Mouse (Mus musculus): ENCODE measurements around the gene Faf1.
"Not testable (repeated sequence)": the region's sequence is repeated elsewhere in the genome, so short reads cannot be mapped to it uniquely, and the experiment has no call there.

Faf1 gene

DNA sequence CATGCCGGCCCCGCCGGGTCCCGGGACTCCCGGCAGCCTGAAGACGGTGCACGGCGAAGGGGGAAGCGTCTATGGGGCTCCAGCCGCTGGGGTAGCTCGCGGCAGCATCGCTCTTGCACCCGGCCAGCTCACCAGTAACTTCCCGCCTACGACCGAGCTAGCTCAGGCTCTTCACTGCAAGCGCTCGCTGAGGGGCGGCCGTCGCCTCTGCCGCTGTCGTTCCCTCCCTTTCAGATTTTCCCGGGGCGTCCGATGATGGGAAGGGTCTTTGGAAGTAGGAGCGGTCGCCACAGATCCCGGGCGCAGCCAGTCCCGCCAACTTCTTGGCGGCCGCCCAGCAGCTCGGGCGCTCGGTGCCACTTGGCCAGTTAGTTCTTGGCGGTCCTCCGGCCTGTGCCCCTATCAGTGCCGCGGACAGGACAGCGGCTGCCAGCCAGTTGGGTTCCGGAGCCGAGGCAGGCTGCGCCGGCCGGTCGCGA is 10.4 kb upstream of the Faf1 start:
- DNase-seq = peak; percentile 63

DNA sequence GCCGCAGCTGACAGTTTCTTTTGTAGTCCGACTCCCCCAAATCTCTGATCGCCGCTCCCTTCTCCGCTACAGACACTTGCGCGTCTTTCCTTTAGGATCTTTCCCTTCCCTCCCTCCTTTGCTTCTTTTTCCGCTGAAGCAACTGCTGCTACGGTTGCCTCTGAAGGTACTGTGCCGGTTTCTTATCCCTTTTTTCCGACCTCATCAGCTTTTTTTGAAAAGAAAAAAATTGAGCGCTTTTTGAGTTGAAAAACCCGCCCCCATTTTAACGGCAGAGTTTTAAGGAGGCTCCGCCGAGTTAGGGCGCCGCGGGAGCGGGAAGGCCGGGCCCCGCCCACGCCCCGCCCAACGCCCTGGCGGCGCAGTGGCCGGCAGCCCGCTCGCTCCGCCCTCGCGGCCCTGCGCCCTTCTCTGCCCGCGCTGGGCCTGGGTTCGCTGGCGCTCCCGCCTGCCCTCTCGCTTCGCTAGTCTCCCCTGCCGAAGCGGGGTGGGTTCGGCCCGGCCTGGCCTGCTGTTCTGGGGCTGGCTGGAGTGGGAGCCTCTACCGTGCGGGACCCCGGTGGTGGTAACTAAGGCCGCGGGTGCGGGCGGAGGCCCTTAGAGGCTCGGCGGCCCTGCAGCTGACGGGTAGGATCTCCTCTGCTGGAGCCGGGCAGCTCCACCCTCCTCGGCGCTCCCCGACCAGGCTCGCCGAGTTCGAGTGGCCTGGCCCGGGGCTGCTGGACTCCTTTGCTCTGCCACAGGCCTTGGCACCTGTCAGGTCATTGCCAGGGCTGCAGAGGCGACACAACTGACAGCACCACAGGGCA is 9.7 kb upstream of the Faf1 start, which contains the start of gene Cdkn2c:
TSS of gene Cdkn2c (minus strand) at position 729 of the 809 bp plus-strand sequence.
- peak; percentile 95 for DNase-seq

DNA sequence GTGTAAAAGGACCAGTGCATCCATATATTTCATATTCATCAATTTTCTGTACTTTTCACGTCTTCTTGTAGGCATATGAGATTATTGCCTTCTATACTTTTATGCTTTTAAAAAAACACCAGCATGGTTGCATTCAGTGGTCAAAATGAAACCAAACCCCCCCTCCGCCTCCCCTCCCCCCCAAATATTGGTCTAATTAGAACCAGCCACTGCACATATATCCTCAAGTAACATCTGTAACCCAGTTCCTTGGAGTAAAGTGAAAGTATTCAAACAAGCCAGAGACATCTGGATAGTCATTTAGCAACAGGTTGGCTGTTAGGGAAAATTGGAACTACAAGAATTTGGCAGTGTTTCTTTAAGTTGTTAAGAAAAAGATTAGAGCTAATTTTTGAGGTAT is 8.9 kb upstream of the Faf1 start:
- no peak for DNase-seq

DNA sequence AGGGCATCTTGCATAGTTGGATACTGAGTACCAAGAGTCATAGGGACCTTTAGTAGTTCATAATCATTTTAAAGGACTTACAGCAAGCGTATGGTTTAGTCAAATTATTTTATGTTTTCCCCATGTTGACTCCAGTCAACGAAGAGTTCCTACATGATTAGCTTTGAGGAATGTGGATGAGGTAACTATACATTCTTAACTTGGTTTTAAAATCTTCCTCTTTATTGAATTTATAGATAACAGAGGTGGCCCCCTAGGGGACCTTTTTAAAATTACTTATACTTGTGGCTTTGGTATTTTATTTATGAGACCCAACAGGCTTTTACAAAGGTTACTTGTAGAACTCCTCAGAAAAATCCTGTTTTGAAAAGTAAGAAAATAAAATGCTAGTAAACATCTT is 6.2 kb upstream of the Faf1 start:
- DNase-seq = no peak

DNA sequence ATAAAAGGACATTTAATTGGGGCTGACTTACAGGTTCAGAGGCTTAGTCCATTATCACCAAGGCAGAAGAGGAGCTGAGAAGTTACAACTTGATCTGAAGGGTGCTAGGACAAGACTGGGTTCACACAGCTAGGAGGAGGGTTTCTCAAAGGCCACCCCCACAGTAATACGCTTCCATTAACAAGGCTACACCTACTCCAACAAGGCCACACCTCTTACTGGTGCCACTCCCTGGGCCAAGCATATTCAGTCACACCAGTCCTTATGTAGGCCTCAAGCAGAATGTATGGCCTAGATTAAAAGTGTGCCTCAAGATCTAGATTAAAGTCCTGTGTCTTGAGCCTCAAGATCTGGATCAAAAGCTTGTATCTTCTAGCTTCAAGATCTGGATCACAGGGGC is 4.4 kb upstream of the Faf1 start:
- DNase-seq = no peak

DNA sequence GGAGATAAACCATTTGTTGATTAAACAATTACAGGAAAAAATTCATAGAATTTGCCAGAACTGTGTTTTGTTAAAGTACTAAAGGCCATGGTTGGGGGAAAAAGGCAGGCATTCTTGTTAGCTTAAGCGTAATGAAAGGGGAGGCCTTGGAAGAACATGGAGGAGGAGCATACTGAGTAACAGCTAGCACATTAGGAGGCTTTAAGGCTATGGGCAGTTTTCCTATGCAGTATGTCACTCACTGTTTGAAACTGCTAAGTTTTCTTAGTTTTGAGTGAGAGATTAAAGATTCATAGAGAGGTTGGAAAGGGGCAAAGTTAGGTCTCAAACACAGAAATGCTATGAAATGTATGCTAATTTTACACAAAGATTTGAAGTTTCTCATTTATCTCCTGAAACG is 2.3 kb upstream of the Faf1 start:
- no peak for DNase-seq

DNA sequence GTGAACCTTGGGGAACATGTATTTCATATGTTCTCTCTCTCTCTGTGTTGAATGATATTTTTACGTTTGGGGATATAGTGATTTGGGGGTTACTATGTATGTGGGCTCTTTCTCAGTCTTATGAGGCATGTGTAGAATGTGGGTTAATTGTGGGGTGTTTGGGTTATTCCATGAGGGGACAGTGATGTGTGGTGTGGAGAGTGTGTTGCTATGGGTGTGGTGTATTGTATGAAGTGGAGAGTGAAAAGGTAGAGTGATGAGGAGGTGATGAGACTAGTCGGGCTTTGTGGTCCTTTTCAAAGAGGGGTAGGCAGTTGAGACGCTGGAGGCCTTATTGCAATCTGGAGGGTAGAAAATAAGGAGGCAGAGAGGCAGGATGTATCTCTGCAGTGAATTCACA is 833 bp downstream of the Faf1 start:
- no peak for DNase-seq

DNA sequence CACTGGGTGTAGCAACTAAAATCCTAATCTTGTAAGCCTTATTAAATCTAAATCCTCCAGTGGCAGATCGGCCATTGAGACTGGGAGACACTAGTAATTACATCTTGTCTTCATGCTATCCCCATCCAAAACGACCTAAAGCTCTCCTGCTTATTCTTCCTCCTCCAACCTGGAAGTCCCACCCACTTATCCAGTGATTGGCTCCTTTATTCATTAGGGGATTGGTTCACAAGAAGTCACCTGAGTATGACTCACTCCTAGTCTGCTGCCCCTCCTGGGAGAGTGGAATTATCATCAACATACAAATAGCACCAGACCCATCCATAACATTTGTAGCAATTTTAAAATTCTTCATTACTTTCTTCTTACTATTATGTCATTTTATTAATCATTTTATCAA is 7.2 kb downstream of the Faf1 start:
- no peak for DNase-seq

DNA sequence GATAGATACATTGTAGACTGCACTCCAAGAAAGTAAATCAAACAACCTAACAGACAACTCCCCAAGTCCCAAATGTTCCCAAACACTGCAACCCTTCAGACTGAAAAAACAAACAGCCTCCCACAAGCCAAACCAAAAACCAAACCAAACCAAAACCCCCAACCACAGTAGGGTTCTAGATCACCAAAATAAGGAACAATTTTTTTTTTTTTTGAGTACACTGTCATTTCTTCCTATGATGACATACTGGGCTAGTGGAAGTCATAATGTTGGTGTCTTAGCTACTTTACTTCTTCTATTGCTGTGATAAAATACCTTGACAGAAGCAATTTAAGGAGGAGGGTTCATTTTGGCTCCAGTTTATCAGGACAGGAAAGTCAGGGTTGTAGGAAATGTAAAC is 16.3 kb downstream of the Faf1 start:
- no peak for DNase-seq

DNA sequence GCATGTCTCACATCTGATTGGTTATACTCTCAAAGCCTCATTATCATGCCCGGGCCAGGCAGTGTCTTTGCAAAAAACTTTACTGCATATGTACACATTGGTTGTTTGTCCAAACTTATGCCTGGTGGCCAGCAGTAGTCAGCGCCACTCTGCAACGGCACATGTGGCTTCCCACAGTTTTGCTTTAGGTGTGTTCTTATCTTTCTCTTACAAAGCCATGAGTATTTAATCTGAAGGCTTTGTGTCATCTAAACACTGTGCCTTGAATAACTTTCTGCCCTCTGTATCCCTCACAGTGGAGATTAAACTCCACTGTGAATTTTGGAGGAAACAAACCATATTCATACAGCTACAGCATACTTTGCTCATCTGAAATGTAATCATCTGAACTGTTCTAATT is 24.3 kb downstream of the Faf1 start:
- DNase-seq = not testable (repeated sequence)

DNA sequence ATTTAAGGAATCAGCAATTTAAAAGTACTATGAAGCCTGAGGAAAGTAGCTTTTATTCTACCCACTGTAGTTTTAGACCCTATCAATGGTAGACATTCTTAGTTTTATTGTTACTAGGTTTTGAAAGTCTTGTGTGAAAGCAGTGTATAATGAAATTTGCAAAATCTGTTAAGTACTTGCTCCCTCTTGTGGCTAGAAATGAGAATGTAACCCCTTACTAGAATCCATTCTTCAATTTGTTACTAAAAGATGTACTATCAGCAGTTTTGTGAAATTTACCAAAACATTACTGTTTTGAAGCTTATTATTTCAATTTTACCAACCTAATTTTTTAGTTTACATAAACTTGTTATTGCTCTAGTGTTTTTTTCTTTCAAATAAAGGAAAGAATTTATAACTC is 27.2 kb downstream of the Faf1 start:
- peak; percentile 16 for DNase-seq

DNA sequence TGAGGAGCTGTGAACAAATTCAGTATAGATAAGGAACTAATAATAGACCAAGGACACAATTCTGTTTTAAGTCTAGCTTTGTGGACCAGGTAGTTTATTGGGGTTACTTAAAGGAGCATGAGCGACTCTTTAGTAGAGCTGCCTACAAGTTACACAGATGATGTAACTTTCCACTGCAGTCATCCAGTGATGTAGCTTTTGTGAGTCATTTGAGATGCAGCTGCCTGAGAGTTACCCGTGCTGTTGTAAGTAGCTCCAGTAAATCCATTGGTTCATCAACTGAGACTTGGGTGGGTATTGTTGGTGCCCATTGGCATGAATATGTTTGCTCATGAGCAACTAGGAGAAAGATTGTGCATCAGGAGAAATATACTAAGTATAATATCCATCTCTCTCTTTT is 29.0 kb downstream of the Faf1 start:
- DNase-seq = no peak

DNA sequence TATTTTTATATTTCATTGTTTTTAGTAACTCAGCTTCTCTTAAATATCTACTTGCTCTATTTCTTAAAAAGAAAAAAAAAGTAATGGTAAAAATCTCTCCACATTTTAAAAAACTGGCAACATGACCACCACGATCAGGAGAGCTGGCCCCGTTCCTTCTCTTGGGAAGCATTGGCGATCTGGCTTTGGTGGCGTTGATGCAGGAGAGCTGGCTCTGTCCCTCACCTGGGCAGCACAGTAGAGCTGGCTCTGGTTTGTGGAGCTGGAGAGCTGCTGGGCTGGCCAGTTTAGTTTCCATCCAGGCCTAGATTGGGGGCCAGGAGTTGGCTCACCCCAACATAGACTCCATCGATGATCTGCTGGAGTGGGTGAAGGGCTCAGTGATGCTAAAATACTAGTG is 42.9 kb downstream of the Faf1 start:
- DNase-seq = no peak

DNA sequence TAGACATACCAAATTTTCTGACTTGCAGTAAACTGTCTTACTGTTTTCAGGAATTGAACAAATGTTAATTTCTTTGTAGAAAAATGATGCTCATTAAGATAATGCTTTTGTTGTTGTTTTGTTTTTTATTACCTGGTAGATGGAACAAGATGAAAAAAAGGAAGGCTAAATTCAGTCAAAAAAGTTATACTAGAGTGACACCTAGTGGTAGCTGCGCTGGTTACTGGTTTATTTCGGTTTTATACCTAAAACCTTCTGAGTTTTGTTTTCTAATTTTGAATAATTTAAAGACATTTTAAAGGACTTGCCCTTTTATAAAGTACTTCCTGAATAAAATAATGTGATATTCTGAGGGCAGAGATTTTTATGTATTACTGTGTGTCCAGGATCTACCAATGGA is 52.9 kb downstream of the Faf1 start:
- peak; percentile 32 for DNase-seq

DNA sequence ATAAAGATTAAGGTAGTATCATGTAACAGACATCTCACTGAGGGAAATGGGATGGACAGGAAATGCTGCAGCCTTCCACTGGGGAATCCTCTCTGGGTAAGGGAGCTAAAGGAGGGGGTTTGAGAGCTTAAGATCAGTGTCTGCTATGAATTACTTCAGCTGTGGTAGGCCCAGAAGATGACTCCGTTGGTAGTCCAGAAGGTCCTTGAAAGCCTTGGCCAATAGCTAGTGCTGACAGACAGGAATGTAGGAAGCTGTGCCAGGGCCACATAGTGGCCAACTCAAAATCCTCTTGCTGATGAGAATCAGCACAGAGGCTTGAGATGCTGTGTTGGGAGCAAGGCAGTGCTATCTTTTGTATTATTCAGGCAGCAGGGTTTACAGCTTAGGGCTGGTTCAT is 59.4 kb downstream of the Faf1 start:
- no peak for DNase-seq

DNA sequence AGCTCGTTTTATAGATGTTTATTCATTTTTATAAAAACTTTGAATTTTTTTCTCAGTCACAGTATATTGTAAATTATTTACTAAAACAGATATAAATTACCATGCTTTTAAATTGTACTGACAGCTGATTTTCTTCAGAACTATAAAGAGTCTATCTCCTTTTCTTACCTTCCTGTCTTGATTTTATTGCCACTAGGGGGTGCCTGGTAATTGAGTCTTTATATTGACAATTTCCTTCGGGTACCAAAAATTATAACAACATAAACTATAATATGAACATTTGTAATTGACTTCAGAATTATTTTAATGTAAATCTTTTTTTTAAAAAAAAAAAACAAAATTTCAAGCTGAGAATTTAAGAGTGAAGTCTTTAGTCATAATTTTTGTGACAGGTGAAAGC is 67.6 kb downstream of the Faf1 start:
- DNase-seq = no peak

DNA sequence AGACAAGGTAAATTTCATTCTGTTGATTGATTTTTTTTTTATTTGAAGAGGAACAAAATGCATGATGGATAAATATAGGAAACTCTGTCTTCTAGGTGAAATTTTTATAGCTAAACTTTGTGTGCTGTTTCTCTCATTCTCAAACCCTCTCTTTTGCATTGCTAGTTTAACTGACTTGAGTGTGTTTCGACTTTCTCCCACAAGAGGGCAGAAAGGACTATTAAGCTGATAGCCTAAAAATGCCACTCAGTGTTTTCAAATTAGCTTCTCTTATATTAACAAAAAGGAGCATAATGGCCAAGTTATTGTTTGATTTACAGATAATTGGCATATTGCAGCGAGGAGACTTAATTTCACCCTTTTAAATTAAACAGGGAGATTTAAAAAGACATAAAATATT is 82.6 kb downstream of the Faf1 start:
- DNase-seq = peak; percentile 49

DNA sequence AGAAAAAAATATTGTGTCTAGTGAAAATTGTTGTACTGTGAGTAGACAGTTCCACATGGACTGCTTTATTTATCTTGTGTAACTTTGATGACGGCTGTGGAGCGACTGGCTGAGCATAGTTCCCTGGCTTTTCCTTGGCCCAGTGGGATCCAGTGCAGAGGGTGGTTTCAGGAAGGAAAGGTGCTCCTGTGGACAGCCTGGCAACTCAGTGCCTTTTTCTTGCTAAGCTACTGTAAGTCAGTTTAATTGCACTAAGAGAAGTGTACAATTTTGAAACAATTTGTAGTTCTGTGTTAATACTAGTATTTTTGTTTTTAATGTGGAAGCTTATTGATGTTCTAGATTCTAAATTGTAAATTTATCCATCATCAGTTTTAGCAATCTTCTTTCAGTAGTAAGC is 83.5 kb downstream of the Faf1 start:
- DNase-seq = no peak

DNA sequence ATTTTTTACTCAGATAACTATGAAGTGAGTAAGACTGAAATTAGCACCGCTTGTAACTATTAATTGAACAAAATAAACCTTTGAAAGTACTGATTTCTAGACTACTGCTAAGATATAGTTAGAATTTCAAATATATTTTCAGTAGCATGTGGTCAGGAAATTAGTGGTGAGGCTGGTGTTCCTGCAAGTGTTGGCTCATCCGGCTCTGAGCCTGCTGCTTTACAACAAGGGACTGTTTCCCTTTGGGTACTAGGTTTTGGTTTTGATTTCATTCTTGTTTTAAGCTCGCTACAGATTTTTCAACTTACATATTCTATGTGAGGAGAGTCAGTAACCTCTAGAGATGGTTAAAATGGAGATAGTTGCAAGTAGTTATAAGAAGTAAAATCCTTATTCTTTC is 84.1 kb downstream of the Faf1 start:
- DNase-seq = no peak

DNA sequence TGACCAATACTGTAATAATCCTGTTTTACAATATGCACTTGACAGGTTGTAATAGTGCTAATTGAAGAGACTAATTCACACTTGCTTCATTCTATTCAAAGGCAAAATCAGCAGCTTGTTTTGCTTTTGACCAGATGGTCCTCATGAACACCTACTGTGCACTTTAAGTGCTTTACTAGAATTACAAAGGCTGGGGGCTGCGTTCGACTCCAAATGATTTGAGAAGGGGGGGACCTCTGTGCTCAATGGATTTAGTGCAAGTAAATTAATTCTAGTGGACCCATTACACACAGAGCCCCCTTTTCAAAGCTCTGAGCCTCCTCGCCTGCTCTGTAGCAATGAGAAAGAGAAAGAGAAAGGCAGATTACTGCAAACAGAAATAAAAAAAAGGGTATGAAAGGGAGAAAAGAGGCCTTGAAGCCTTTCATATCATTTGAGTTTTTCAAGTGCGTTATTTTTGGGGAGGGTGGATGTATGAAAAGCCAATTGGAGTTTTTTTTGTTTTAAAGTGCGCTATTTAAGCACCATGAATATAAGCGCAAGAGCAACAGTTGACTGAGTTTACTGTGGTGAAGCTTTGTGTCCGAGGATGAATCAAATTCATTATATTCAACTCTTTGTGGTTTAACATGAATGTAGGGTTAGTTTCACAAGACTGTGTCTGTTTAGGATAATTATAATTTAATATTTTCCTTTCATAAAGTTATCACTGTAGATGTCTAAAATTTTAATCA is 86.5 kb downstream of the Faf1 start:
- DNase-seq = no peak

DNA sequence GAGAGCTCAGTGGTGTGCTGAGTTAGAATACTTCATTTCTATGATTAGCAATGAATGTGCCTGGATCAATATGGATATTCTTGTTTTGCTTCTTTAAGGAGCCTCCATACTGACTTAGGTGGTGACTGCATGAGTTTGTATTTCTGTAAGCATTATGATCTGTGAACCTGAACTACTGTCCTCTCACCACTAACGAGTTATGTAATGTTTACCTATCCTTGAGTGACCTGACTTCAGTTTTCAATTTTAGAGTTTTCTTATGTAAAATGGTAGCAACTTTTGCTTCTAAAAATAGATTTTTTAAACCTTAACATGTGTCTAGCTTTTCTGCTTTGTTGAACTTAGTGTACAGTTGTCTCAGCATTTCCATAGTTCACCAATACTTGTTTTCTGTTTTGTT is 92.7 kb downstream of the Faf1 start:
- no peak for DNase-seq

DNA sequence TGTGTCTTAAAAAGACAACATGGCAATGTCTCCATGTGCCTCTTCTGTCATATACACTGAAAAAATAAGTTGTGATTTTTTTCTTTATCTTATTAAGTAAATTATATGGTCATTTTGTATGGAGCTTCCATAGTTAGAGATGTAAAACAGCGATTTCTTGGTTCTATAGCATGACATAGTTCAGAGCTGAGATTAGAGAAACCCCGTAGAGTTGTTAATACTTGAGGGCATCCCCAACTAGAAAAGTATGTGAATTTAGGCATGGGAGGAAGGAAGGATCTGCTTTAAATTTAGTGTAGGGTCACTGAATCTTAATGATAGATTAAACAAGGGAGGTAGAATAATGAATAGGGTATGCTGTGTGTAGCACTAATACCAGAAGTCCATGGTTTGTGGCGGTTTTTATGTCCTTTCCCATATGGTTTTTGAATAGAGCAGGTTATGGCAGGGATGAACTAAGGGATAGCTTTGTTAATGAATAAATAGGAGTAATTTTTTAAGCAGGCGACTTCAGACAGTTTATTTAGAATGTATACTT is 106.3 kb downstream of the Faf1 start:
- no peak for DNase-seq

DNA sequence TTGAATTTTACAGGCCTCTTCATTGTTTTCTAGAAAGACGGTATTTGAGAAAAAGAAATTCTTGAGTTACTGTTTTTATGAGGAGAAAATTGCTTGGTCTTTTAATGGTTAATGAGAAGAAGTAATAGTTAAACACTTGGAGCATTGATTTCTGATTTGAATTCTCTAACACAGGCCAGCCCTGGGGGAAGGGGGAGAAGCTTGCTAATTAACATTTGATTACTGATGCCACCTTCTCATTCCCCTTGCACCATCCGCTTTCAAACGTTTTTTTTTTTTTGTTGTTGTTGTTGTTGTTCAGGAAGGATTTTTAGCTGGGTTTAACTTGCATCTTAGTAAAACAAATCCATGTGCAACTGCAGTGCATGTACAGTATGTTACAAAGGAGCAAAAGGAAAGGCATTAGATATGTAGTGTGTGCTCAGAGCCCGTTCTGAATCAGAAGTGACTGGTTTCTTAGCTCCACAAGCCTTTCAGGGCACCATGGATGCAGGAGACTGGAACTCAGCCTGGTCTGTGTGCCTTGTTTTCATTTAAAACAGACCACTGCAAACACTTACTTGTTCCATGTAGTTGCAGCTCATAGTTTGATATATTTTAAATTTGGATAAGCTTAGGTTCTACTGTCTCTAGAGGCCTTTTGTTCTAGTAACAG is 113.1 kb downstream of the Faf1 start:
- DNase-seq = no peak

DNA sequence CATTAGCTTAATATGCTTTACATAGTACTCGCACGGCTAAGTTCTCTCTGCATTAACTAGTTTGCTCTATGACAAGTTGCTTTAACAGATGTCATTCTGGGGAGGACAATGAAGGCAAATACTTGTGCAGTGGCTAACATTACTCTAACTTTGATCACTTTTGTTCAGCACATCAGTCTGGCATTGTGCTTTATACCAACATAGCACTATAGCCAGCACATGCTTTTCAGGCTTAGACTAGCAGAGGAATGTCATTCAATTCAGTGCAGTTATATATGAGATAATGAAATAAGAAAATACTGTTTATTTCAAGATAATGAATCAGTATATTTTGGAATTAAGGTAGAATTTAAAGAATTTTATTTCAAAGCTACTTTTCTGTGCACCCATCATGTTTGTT is 115.9 kb downstream of the Faf1 start:
- no peak for DNase-seq

All from kidney, postnatal 14 days (tissue).